Mouse (Mus musculus) regulatory T cell (primary cell): Measurements from ENCODE around the gene Sptbn1.

Experiments
- in situ Hi-C: fragments of 300-600 bp; cut with MboI, MseI; formaldehyde crosslinking; loops from one replicate; pipeline ENCODE4 v1.15.1; 2025; ENCODE audit warnings: high pct_unique_total_duplicates

The Sptbn1 gene

GRCm38 (mm10) chr11:30211663-30212416 lies 56.1 kb downstream of the Sptbn1 start:
- in situ Hi-C loops, result no loop called here

GRCm38 (mm10) chr11:30211141-30211540 lies 56.8 kb downstream of the Sptbn1 start:
- in situ Hi-C loops, result no loop called here

- in situ Hi-C loops, result no loop called here
Measured at GRCm38 (mm10) chr11:30210100-30210811, 57.7 kb downstream of the Sptbn1 start.

- in situ Hi-C loops, result no loop called here
Measured at GRCm38 (mm10) chr11:30209495-30209894, 58.5 kb downstream of the Sptbn1 start.

GRCm38 (mm10) chr11:30204398-30204797 lies 63.6 kb downstream of the Sptbn1 start:
- in situ Hi-C loops, result no loop called here

- in situ Hi-C loops, result no loop called here
Measured at GRCm38 (mm10) chr11:30200391-30200790, 67.6 kb downstream of the Sptbn1 start.

- in situ Hi-C loops, result loop anchor here (5.0 to 25.0 kb wide), 2 partner anchors 46 to 661 kb away; partner anchors contain the start of genes Clhc1, Mtif2 and Rps27a
Measured at GRCm38 (mm10) chr11:30198091-30198675, 69.8 kb downstream of the Sptbn1 start.

GRCm38 (mm10) chr11:30197564-30198090 lies 70.3 kb downstream of the Sptbn1 start:
- in situ Hi-C loops, result loop anchor here (5.0 to 25.0 kb wide), 2 partner anchors 45 to 660 kb away; partner anchors contain the start of genes Clhc1, Mtif2 and Rps27a

GRCm38 (mm10) chr11:30196368-30197070 lies 71.5 kb downstream of the Sptbn1 start:
- in situ Hi-C loops, result loop anchor here (5.0 to 25.0 kb wide), 2 partner anchors 44 to 659 kb away; partner anchors contain the start of genes Clhc1, Mtif2 and Rps27a

GRCm38 (mm10) chr11:30195756-30196155 lies 72.2 kb downstream of the Sptbn1 start:
- in situ Hi-C loops, result loop anchor here (5.0 to 25.0 kb wide), 2 partner anchors 43 to 658 kb away; partner anchors contain the start of genes Clhc1, Mtif2 and Rps27a

GRCm38 (mm10) chr11:30194800-30195199 lies 73.2 kb downstream of the Sptbn1 start:
- in situ Hi-C loops, result loop anchor here (5.0 to 25.0 kb wide), 2 partner anchors 42 to 657 kb away; partner anchors contain the start of genes Clhc1, Mtif2 and Rps27a

GRCm38 (mm10) chr11:30190959-30191358 lies 77.0 kb downstream of the Sptbn1 start:
- in situ Hi-C loops, result loop anchor here (25.0 kb wide), 1 partner anchor 654 kb away; the partner anchor contains the start of genes Clhc1, Mtif2 and Rps27a

GRCm38 (mm10) chr11:30190119-30190518 lies 77.9 kb downstream of the Sptbn1 start:
- in situ Hi-C loops, result loop anchor here (25.0 kb wide), 1 partner anchor 653 kb away; the partner anchor contains the start of genes Clhc1, Mtif2 and Rps27a

GRCm38 (mm10) chr11:30186902-30187470 lies 81.0 kb downstream of the Sptbn1 start:
- in situ Hi-C loops, result loop anchor here (25.0 kb wide), 1 partner anchor 650 kb away; the partner anchor contains the start of genes Clhc1, Mtif2 and Rps27a

GRCm38 (mm10) chr11:30184527-30184926 lies 83.4 kb downstream of the Sptbn1 start:
- in situ Hi-C loops, result loop anchor here (25.0 kb wide), 1 partner anchor 647 kb away; the partner anchor contains the start of genes Clhc1, Mtif2 and Rps27a

GRCm38 (mm10) chr11:30182716-30183411 lies 85.1 kb downstream of the Sptbn1 start:
- in situ Hi-C loops, result loop anchor here (25.0 kb wide), 1 partner anchor 646 kb away; the partner anchor contains the start of genes Clhc1, Mtif2 and Rps27a

- in situ Hi-C loops, result loop anchor here (25.0 kb wide), 1 partner anchor 641 kb away; the partner anchor contains the start of genes Clhc1, Mtif2 and Rps27a
Measured at GRCm38 (mm10) chr11:30178193-30178592, 89.8 kb downstream of the Sptbn1 start.

GRCm38 (mm10) chr11:30177145-30177840 lies 90.7 kb downstream of the Sptbn1 start:
- in situ Hi-C loops, result loop anchor here (25.0 kb wide), 1 partner anchor 640 kb away; the partner anchor contains the start of genes Clhc1, Mtif2 and Rps27a

GRCm38 (mm10) chr11:30176111-30176510 lies 91.9 kb downstream of the Sptbn1 start:
- in situ Hi-C loops, result loop anchor here (25.0 kb wide), 1 partner anchor 639 kb away; the partner anchor contains the start of genes Clhc1, Mtif2 and Rps27a
